Mouse (Mus musculus) megakaryocyte-erythroid progenitor cell, adult 5 weeks (primary cell): ENCODE measurements around the gene Map2k2. TPM values are rescaled to one million over a fixed set of nuclear protein-coding genes. Genes with fewer than 3 reads are reported as not detected.

Source experiments
- polyA plus RNA-seq: library from polyadenylated mRNA; stranded (reverse); fragments of >175 nt; gene quantifications from 2 replicates; pipeline ENCODE4 v1.2.3, GENCODE M21; 2012

Gene Map2k2
- polyA plus RNA-seq, result 414 and 429 TPM in 2 replicates

GRCm38 (mm10) chr10:81105565-81106112 lies at the start of gene Map2k2:
Gene Map2k2, plus strand, starts transcription at chr10:81105915.

GRCm38 (mm10) chr10:81059603-81060543 lies 45.8 kb upstream of the Map2k2 start, which contains the start of gene Sgta:
Gene Sgta, minus strand, starts transcription at chr10:81060181.

GRCm38 (mm10) chr10:81069836-81070235 lies 35.9 kb upstream of the Map2k2 start, which contains the start of gene Thop1:
Gene Thop1, plus strand, starts transcription at chr10:81070035.

GRCm38 (mm10) chr10:81134966-81135681 lies 29.4 kb downstream of the Map2k2 start, which contains the start of gene Zbtb7a:
Gene Zbtb7a, plus strand, starts transcription at chr10:81135220.

GRCm38 (mm10) chr10:81167200-81168086 lies 61.7 kb downstream of the Map2k2 start, which contains the start of gene Pias4:
Gene Pias4, minus strand, starts transcription at chr10:81167923.

GRCm38 (mm10) chr10:81176466-81177271 lies 71.0 kb downstream of the Map2k2 start, which contains the start of gene Eef2:
Gene Eef2, plus strand, starts transcription at chr10:81176631.

GRCm38 (mm10) chr10:81182336-81183333 lies 76.9 kb downstream of the Map2k2 start, which contains the start of gene Dapk3:
Gene Dapk3, plus strand, starts transcription at chr10:81183005.

Other genes with a start within 250 kb of the Map2k2 start
- gene Tmprss9, start 234.1 kb upstream of the Map2k2 start, polyA plus RNA-seq, result 0.01 and 0.02 TPM in 2 replicates
- 320 and 356 TPM in 2 replicates for gene Timm13, start 204.9 kb upstream of the Map2k2 start, polyA plus RNA-seq
- gene Lmnb2, start 187.7 kb upstream of the Map2k2 start, polyA plus RNA-seq, result 66.5 and 79.9 TPM in 2 replicates
- gene Gadd45b, start 175.8 kb upstream of the Map2k2 start, polyA plus RNA-seq, result 115 and 126 TPM in 2 replicates
- 0.65 and 0.67 TPM in 2 replicates for gene Gng7, start 91.0 kb upstream of the Map2k2 start, polyA plus RNA-seq
- gene Diras1, start 80.3 kb upstream of the Map2k2 start, polyA plus RNA-seq, result 0.02 TPM in 1 of 2 replicates, not detected in the other
- gene Slc39a3, start 68.5 kb upstream of the Map2k2 start, polyA plus RNA-seq, result 8.5 and 9.1 TPM in 2 replicates
- gene Sgta, start 45.7 kb upstream of the Map2k2 start, polyA plus RNA-seq, result 180 and 187 TPM in 2 replicates
- gene Thop1, start 35.9 kb upstream of the Map2k2 start, polyA plus RNA-seq, result 82.5 and 89.0 TPM in 2 replicates
- 0.54 and 0.71 TPM in 2 replicates for gene Creb3l3, start 7.0 kb upstream of the Map2k2 start, polyA plus RNA-seq
- 140 and 145 TPM in 2 replicates for gene Zbtb7a, start 29.3 kb downstream of the Map2k2 start, polyA plus RNA-seq
- gene Pias4, start 62.0 kb downstream of the Map2k2 start, polyA plus RNA-seq, result 42.4 and 50.2 TPM in 2 replicates
- 2,457 and 2,760 TPM in 2 replicates for gene Eef2, start 70.7 kb downstream of the Map2k2 start, polyA plus RNA-seq
- gene Dapk3, start 77.1 kb downstream of the Map2k2 start, polyA plus RNA-seq, result 87.1 and 87.3 TPM in 2 replicates
- gene 4930442H23Rik, start 77.9 kb downstream of the Map2k2 start, polyA plus RNA-seq, result not detected in 2 replicates
- not detected in 2 replicates for gene Nmrk2, start 96.1 kb downstream of the Map2k2 start, polyA plus RNA-seq
- gene Atcay, start 124.9 kb downstream of the Map2k2 start, polyA plus RNA-seq, result 0.06 TPM in 1 of 2 replicates, not detected in the other
- gene Zfr2, start 127.2 kb downstream of the Map2k2 start, polyA plus RNA-seq, result 0.35 and 0.63 TPM in 2 replicates
- gene Matk, start 147.0 kb downstream of the Map2k2 start, polyA plus RNA-seq, result 66.6 and 73.6 TPM in 2 replicates
- gene Mrpl54, start 161.0 kb downstream of the Map2k2 start, polyA plus RNA-seq, result 478 and 479 TPM in 2 replicates
- gene Apba3, start 161.0 kb downstream of the Map2k2 start, polyA plus RNA-seq, result 99.2 and 99.9 TPM in 2 replicates
- gene Tjp3, start 185.7 kb downstream of the Map2k2 start, polyA plus RNA-seq, result 15.6 and 16.5 TPM in 2 replicates
- 317 and 331 TPM in 2 replicates for gene Pip5k1c, start 187.0 kb downstream of the Map2k2 start, polyA plus RNA-seq
- 96.8 and 123 TPM in 2 replicates for gene Cactin, start 215.2 kb downstream of the Map2k2 start, polyA plus RNA-seq
- 3.6 and 5.2 TPM in 2 replicates for gene Tbxa2r, start 222.8 kb downstream of the Map2k2 start, polyA plus RNA-seq
- gene Gipc3, start 237.4 kb downstream of the Map2k2 start, polyA plus RNA-seq, result 0.32 and 0.93 TPM in 2 replicates
- gene Hmg20b, start 244.6 kb downstream of the Map2k2 start, polyA plus RNA-seq, result 274 and 308 TPM in 2 replicates